8 mouse cellular contexts compared by ENCODE assay signal in genomic region chr16:10784793-10785370, GRCm38 (mm10). TPM values are rescaled to one million over a fixed set of nuclear protein-coding genes. Genes with fewer than 3 reads are reported as not detected.
DNase-seq lines count a peak whose midpoint lies in the region.

No protein-coding gene starts in this region.

- H3K4me1 ChIP-seq in megakaryocyte, embryonic 14.5 days = peaks cover 79% of the 10 kb centered on the region

- peaks cover 27% of the 10 kb centered on the region for H3K36me3 ChIP-seq in megakaryocyte, embryonic 14.5 days (replicated peaks; ENCODE audit: low read length)

- H3K4me3 ChIP-seq in megakaryocyte, embryonic 14.5 days (replicated peaks) = peak overlapping the region; percentile 99

- peak; percentile 93 to 98 for DNase-seq in adrenal gland, adult (ENCODE audit: inconsistent age in 2 of 2, low spot score in 1 of 2)
- peak; percentile 88 for DNase-seq in embryo, embryonic 10 days (ENCODE audit: low spot score)
- peak; percentile 97 for DNase-seq in gastrocnemius, postnatal 10 days
- DNase-seq in induced T-regulatory cell, adult 2 months (ENCODE audit: low read depth) = peak; percentile 97
- peak; percentile 40 to 81 for DNase-seq in left cerebral cortex, adult 9 months (ENCODE audit: low spot score in 2 of 2)
- DNase-seq in right cerebral cortex, adult 2 months (ENCODE audit: low spot score in 2 of 2) = peak; percentile 81 to 85
- peak; percentile 94 for DNase-seq in urinary bladder, postnatal 14 days (ENCODE audit: low spot score)

- H3K27me3 ChIP-seq in megakaryocyte, embryonic 14.5 days (replicated peaks) = peaks cover 32% of the 10 kb centered on the region

- no peaks in the 10 kb centered on the region for H3K9me3 ChIP-seq in megakaryocyte, embryonic 14.5 days

RNA-seq across cellular contexts. Expression of gene Socs1, which starts 0.5 kb away (rescaled TPM):
- total RNA-seq in gastrocnemius, postnatal 10 days (2021) = 1 to 10 TPM; 1.1 to 2.2 TPM
- 13.2 and 35.3 TPM in 2 replicates for polyA plus RNA-seq in megakaryocyte, embryonic 14.5 days (2012; ENCODE audit: insufficient read depth, low replicate concordance)

RNA-seq across cellular contexts. Expression of gene Tnp2, which starts 3.6 kb away (rescaled TPM):
- not detected for total RNA-seq in gastrocnemius, postnatal 10 days (2021)
- not detected in 2 replicates for polyA plus RNA-seq in megakaryocyte, embryonic 14.5 days (2012; ENCODE audit: insufficient read depth, low replicate concordance)

RNA-seq across cellular contexts. Expression of gene Prm3, which starts 5.8 kb away (rescaled TPM):
- total RNA-seq in gastrocnemius, postnatal 10 days (2021) = not detected
- polyA plus RNA-seq in megakaryocyte, embryonic 14.5 days (2012; ENCODE audit: insufficient read depth, low replicate concordance) = not detected in 2 replicates

RNA-seq across cellular contexts. Expression of gene Prm2, which starts 11.1 kb away (rescaled TPM):
- total RNA-seq in gastrocnemius, postnatal 10 days (2021) = not detected
- polyA plus RNA-seq in megakaryocyte, embryonic 14.5 days (2012; ENCODE audit: insufficient read depth, low replicate concordance) = not detected in 2 replicates

RNA-seq across cellular contexts. Expression of gene Prm1, which starts 20.8 kb away (rescaled TPM):
- not detected for total RNA-seq in gastrocnemius, postnatal 10 days (2021)
- polyA plus RNA-seq in megakaryocyte, embryonic 14.5 days (2012; ENCODE audit: insufficient read depth, low replicate concordance) = not detected in 2 replicates

Comparison
In these comparisons a context has a peak if more than half of its experiments do, and no peak if none do; other contexts are left out.
1. Peak in every context shown above with its lines: DNase-seq and H3K4me3 ChIP-seq.